Comparison of ENCODE assay signal across 9 mouse cellular contexts in the genomic region with DNA sequence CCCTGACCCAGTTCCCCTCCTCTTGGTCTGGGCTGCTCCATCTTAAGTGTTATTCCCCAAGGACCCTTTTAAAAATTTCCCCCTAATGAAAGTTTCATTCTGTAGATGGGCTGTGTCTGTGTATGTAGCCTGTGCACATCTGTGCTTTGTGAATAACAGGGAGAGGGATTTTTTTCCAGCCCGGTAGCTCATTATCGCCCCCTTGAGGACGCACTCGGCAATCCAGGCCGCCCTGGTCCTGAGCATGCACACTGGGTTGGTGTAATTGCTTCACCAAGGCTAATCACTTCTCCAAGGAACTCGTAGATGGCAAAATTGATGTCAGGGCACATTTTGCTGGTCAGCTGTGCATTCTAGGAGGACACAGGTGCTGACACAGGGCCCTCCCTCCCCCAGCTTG. TPM values are rescaled to one million over a fixed set of nuclear protein-coding genes. Genes with fewer than 3 reads are reported as not detected.
A peak's percentile ranks its signal among the peaks of the same experiment; 100 is the strongest.
DNase-seq lines count a peak whose midpoint lies in the region; TF ChIP-seq lines count a peak whose summit lies in the region.
"Had no signal": no experiment of that assay in that cellular context is flagged by ENCODE, and none has a peak within 500 bp of the region (broad histone marks: within the 10 kb centered on the region; RNA-seq: fewer than 3 reads in every experiment).

No protein-coding gene starts in this region.

- no peak overlapping the region for H3K4me3 ChIP-seq in layer of hippocampus, adult 2 months
- H3K4me3 ChIP-seq in limb, embryonic 10.5 days: no peak overlapping the region
- H3K4me3 ChIP-seq: heart, embryonic 13.5 days had no signal

- peaks cover 43% of the 10 kb centered on the region for H3K4me1 ChIP-seq in limb, embryonic 10.5 days
- H3K4me1 ChIP-seq: heart, embryonic 13.5 days had no signal

- no peak overlapping the region for H3K27ac ChIP-seq in layer of hippocampus, adult 2 months
- no peak overlapping the region for H3K27ac ChIP-seq in limb, embryonic 10.5 days
- H3K27ac ChIP-seq: heart, embryonic 13.5 days had no signal

- H3K9me3 ChIP-seq in limb, embryonic 10.5 days (replicated peaks): no peaks in the 10 kb centered on the region
- H3K9me3 ChIP-seq: heart, embryonic 13.5 days had no signal

- H3K27me3 ChIP-seq in limb, embryonic 10.5 days (ENCODE audit: low read depth, poor library complexity, severe bottlenecking): peaks cover 84% of the 10 kb centered on the region

- H3K36me3 ChIP-seq in limb, embryonic 10.5 days: no peaks in the 10 kb centered on the region
- H3K36me3 ChIP-seq: heart, embryonic 13.5 days had no signal

- WGBS in limb, embryonic 10.5 days: 8% methylated on average over 6 of the region's 6 CpGs

- peak; percentile 51 to 87 for DNase-seq in adrenal gland, adult (ENCODE audit: inconsistent age in 2 of 2, low spot score in 1 of 2)
- DNase-seq in adrenal gland, adult 8-10 months: no peak
- peak; percentile 26 to 55 for DNase-seq in layer of hippocampus, adult 2 months (ENCODE audit: low spot score in 2 of 2)
- DNase-seq in layer of hippocampus, adult 9-11 months: no peak
- DNase-seq in MEL-GATA-1-ER (ENCODE audit: extremely low read depth, low read depth): peak; percentile 25
- peak; percentile 62 for DNase-seq in embryo, embryonic 10 days (ENCODE audit: low spot score)
- DNase-seq in limb, embryonic 10.5 days (ENCODE audit: low spot score): peak; percentile 84
- peak; percentile 78 for DNase-seq in testis, postnatal 10 days (ENCODE audit: low spot score)

- TF ChIP-seq CTCF in layer of hippocampus, adult 2 months (conservative IDR thresholded peaks at IDR 0.05): peak; percentile 81

RNA-seq across cellular contexts. Expression of gene Epha8, which starts 14.3 kb away (rescaled TPM):
- under 1 TPM; 0.23 to 0.86 (median 0.59) TPM for total RNA-seq in adrenal gland, adult 8-10 months (2022)
- total RNA-seq in layer of hippocampus, adult 2 months (2021): 1 to 10 TPM; 1.4 to 2.7 TPM
- polyA plus RNA-seq in limb, embryonic 10.5 days (2016; fragmentation: Nextera tagmentation; extraction: Ambion mirVana): 0.29 and 0.55 TPM in 2 replicates

Comparison
In these comparisons a context has a peak if more than half of its experiments do, and no peak if none do; other contexts are left out.
1. DNase-seq: peak in adrenal gland, adult (2 of 2), layer of hippocampus, adult 2 months (2 of 2), MEL-GATA-1-ER (single experiment), embryo, embryonic 10 days (single experiment), limb, embryonic 10.5 days (single experiment) and testis, postnatal 10 days (single experiment); none in adrenal gland, adult 8-10 months (single experiment) and layer of hippocampus, adult 9-11 months (single experiment).